In genomic region chr4:82316168-82316567, GRCm38 (mm10) we compare ENCODE assay signal across 12 mouse cellular contexts.
DNase-seq lines count a peak whose midpoint lies in the region; ATAC-seq and TF ChIP-seq lines count a peak whose summit lies in the region.
"Had no signal": no experiment of that assay in that cellular context is flagged by ENCODE, and none has a peak within 500 bp of the region (broad histone marks: within the 10 kb centered on the region; RNA-seq: fewer than 3 reads in every experiment).

No protein-coding gene starts in this region.

- H3K4me1 ChIP-seq in heart, postnatal 0 days (ENCODE audit: control insufficient read depth, insufficient read depth) = peaks cover 30% of the 10 kb centered on the region
- H3K4me1 ChIP-seq in hindbrain, embryonic 11.5 days (replicated peaks; ENCODE audit: control insufficient read depth, insufficient read depth, low read length) = no peaks in the 10 kb centered on the region
- H3K4me1 ChIP-seq in neural tube, embryonic 15.5 days = no peaks in the 10 kb centered on the region; the same call in 1 of the 2 replicates
- H3K4me1 ChIP-seq: forebrain, embryonic 12.5 days had no signal

- peak; percentile 55 for ATAC-seq in granulocyte monocyte progenitor cell, adult 5-6 weeks (replicated peaks; ENCODE audit: poor library complexity, severe bottlenecking)
- 0 out of 2 replicates have a peak, but pooled peaks have one; percentile 52 for ATAC-seq in heart, postnatal 0 days (ENCODE audit: insufficient read depth, low read depth)
- no peak for ATAC-seq in hindbrain, embryonic 11.5 days (ENCODE audit: low FRiP score)
- no peak for ATAC-seq in neural tube, embryonic 15.5 days (ENCODE audit: low FRiP score)

- no peak for TF ChIP-seq EP300 in heart, postnatal 0 days (IDR thresholded peaks at IDR 0.05; ENCODE audit: low read depth)

- TF ChIP-seq CTCF in heart, postnatal 0 days (IDR thresholded peaks at IDR 0.05; ENCODE audit: low read depth) = no peak

- H3K4me2 ChIP-seq in heart, postnatal 0 days (ENCODE audit: low read depth, low read length) = peak overlapping the region; percentile 31; the same call in 1 of the 2 replicates
- no peak overlapping the region for H3K4me2 ChIP-seq in hindbrain, embryonic 11.5 days (replicated peaks; ENCODE audit: low read depth, low read length)
- H3K4me2 ChIP-seq in neural tube, embryonic 15.5 days = no peak overlapping the region
- H3K4me2 ChIP-seq: forebrain, embryonic 12.5 days; limb, embryonic 13.5 days had no signal

- H3K36me3 ChIP-seq in heart, postnatal 0 days (replicated peaks; ENCODE audit: control insufficient read depth, insufficient read depth, low read length) = peaks cover 23% of the 10 kb centered on the region
- no peaks in the 10 kb centered on the region for H3K36me3 ChIP-seq in hindbrain, embryonic 11.5 days (ENCODE audit: control insufficient read depth, insufficient read depth, low read length)
- no peaks in the 10 kb centered on the region for H3K36me3 ChIP-seq in neural tube, embryonic 15.5 days

- H3K4me3 ChIP-seq in heart, postnatal 0 days (ENCODE audit: low read depth, low read length) = no peak overlapping the region
- no peak overlapping the region for H3K4me3 ChIP-seq in hindbrain, embryonic 11.5 days (ENCODE audit: low read depth, low read length)
- H3K4me3 ChIP-seq in neural tube, embryonic 15.5 days (replicated peaks) = no peak overlapping the region
- H3K4me3 ChIP-seq: forebrain, embryonic 12.5 days; limb, embryonic 13.5 days had no signal

- peak; percentile 65 to 74 for DNase-seq in cerebellum, postnatal 14 days
- no peak for DNase-seq in cerebellum, adult 9-11 months
- DNase-seq in 416B (ENCODE audit: low read depth) = peak; percentile 50
- DNase-seq in heart, postnatal 0 days (ENCODE audit: low spot score) = peak; percentile 75
- DNase-seq in T-cell, adult 2 months (ENCODE audit: low spot score) = no peak
- no peak for DNase-seq in hindbrain, embryonic 11.5 days (ENCODE audit: low spot score)
- DNase-seq: kidney, adult 18-20 months; thymus, adult 18-20 months had no signal

- no peaks in the 10 kb centered on the region for H3K27me3 ChIP-seq in heart, postnatal 0 days (ENCODE audit: control insufficient read depth, insufficient read depth, low read length)
- no peaks in the 10 kb centered on the region for H3K27me3 ChIP-seq in hindbrain, embryonic 11.5 days (ENCODE audit: control insufficient read depth, insufficient read depth, low read length)
- H3K27me3 ChIP-seq in neural tube, embryonic 15.5 days (replicated peaks) = no peaks in the 10 kb centered on the region
- H3K27me3 ChIP-seq: forebrain, embryonic 12.5 days; limb, embryonic 13.5 days had no signal

- no peak overlapping the region for H3K9ac ChIP-seq in heart, postnatal 0 days (replicated peaks; ENCODE audit: low read depth, low read length)
- no peak overlapping the region for H3K9ac ChIP-seq in hindbrain, embryonic 11.5 days (ENCODE audit: low read depth, low read length)
- H3K9ac ChIP-seq in neural tube, embryonic 15.5 days (replicated peaks) = no peak overlapping the region
- H3K9ac ChIP-seq: forebrain, embryonic 12.5 days; limb, embryonic 13.5 days had no signal

- no peaks in the 10 kb centered on the region for H3K9me3 ChIP-seq in heart, postnatal 0 days (replicated peaks; ENCODE audit: control insufficient read depth, low read length)
- no peaks in the 10 kb centered on the region for H3K9me3 ChIP-seq in hindbrain, embryonic 11.5 days (ENCODE audit: control insufficient read depth, low read length)
- no peaks in the 10 kb centered on the region for H3K9me3 ChIP-seq in neural tube, embryonic 15.5 days (replicated peaks)
- H3K9me3 ChIP-seq: forebrain, embryonic 12.5 days; limb, embryonic 13.5 days had no signal

- peak overlapping the region; percentile 76 for H3K27ac ChIP-seq in heart, postnatal 0 days (ENCODE audit: low read depth)
- no peak overlapping the region for H3K27ac ChIP-seq in hindbrain, embryonic 11.5 days (ENCODE audit: low read depth, low read length)
- H3K27ac ChIP-seq in neural tube, embryonic 15.5 days (replicated peaks) = no peak overlapping the region
- H3K27ac ChIP-seq: forebrain, embryonic 12.5 days had no signal

- WGBS in heart, postnatal 0 days = 9% methylated on average over 6 of the region's 6 CpGs
- 86% methylated on average over 6 of the region's 6 CpGs for WGBS in hindbrain, embryonic 11.5 days
- WGBS in neural tube, embryonic 15.5 days = 73% methylated on average over 6 of the region's 6 CpGs

Comparison
In these comparisons a context has a peak if more than half of its experiments do, and no peak if none do; other contexts are left out.
1. DNase-seq: peak in cerebellum, postnatal 14 days (2 of 2), 416B (single experiment) and heart, postnatal 0 days (single experiment); none in cerebellum, adult 9-11 months (single experiment), T-cell, adult 2 months (single experiment) and hindbrain, embryonic 11.5 days (single experiment).
2. ATAC-seq: peak in granulocyte monocyte progenitor cell, adult 5-6 weeks (single experiment) and heart, postnatal 0 days (single experiment); none in hindbrain, embryonic 11.5 days (single experiment) and neural tube, embryonic 15.5 days (single experiment).